Mouse (Mus musculus) hindbrain, postnatal 0 days (tissue): ENCODE measurements around the gene Lbx2. TPM values are rescaled to one million over a fixed set of nuclear protein-coding genes. Genes with fewer than 3 reads are reported as not detected.

Experiments used
- ATAC-seq: fragments of 200-750 bp; cut with Nextera tagmentation; 2 replicates; pipeline ENCODE4 v1.8.0; 2017; ENCODE audit warnings: mild to moderate bottlenecking, moderate TSS enrichment, moderate library complexity
- DNase-seq: peaks from one replicate; pipeline ENCODE4 v3.0.0-alpha.2; 2015; ENCODE audit warnings: low spot score
- H3K27ac ChIP-seq: fragments of 300-500 bp; sonication (generic); 2 replicates; pipeline ENCODE4 v1.5.1; 2014; ENCODE audit warnings: mild to moderate bottlenecking
- H3K27me3 ChIP-seq: fragments of 300-500 bp; sonication (generic); 2 replicates; pipeline ENCODE4 v1.6.1; 2014; ENCODE audit warnings: low read length, mixed read lengths; ENCODE audit not compliant: insufficient read depth
- H3K36me3 ChIP-seq: fragments of 300-500 bp; sonication (generic); 2 replicates; pipeline ENCODE4 v1.6.1; 2014; ENCODE audit warnings: low read length, mixed read lengths; ENCODE audit not compliant: insufficient read depth
- H3K4me1 ChIP-seq: fragments of 300-500 bp; sonication (generic); 2 replicates; pipeline ENCODE4 v1.6.1; 2014; ENCODE audit warnings: antibody characterized with exemption, low read length, mixed read lengths; ENCODE audit not compliant: insufficient read depth
- H3K4me2 ChIP-seq: fragments of 300-500 bp; sonication (generic); 2 replicates; pipeline ENCODE4 v1.6.1; 2014; ENCODE audit warnings: low read depth, mild to moderate bottlenecking, low read length, moderate library complexity, mixed read lengths
- H3K4me3 ChIP-seq: fragments of 300-500 bp; sonication (generic); 2 replicates; pipeline ENCODE4 v1.5.1; 2014; ENCODE audit warnings: low read length
- H3K9ac ChIP-seq: fragments of 300-500 bp; sonication (generic); replicated peaks from 2 replicates; pipeline ENCODE4 v1.6.1; 2014; ENCODE audit warnings: mild to moderate bottlenecking, low read length, moderate library complexity, mixed read lengths
- H3K9me3 ChIP-seq: fragments of 300-500 bp; sonication (generic); 2 replicates; pipeline ENCODE4 v1.6.1; 2016; ENCODE audit warnings: low read length, mixed read lengths
- CTCF ChIP-seq: IDR thresholded peaks from 2 replicates; pipeline ENCODE4 v1.5.1; 2016; ENCODE audit warnings: antibody characterized with exemption, control low read depth, low read depth
- WGBS: fragments of 180-500 bp; shearing (Covaris S2); extraction: QIAGEN DNeasy Blood & Tissue Kit; methylation state at CpG from one replicate; pipeline ENCODE4 v1.1.7; 2014; 5-methylcytosine and 5-hydroxymethylcytosine counted together
- polyA plus RNA-seq: library from polyadenylated mRNA; unstranded; fragments of >200 nt; fragmentation: Nextera tagmentation; extraction: Ambion mirVana; gene quantifications from 2 replicates; pipeline ENCODE4 v1.2.1, GENCODE M21; 2015
- total RNA-seq: library from RNA; depleted of rRNA; stranded (reverse); fragments of >200 nt; gene quantifications from 2 replicates; pipeline ENCODE4 v1.2.3, GENCODE M21; 2014

The Lbx2 gene
- total and polyA plus RNA-seq, 2 experiments from 2014 or later: not detected

GRCm38 (mm10) chr6:83058725-83059124 is 27.4 kb upstream of the Lbx2 start:
- H3K4me3 ChIP-seq: no peak overlapping the region
- WGBS: 77% methylated on average over 2 of the region's 2 CpGs
- TF ChIP-seq CTCF: no peak
- H3K4me2 ChIP-seq: no peak overlapping the region
- H3K4me1 ChIP-seq: peaks cover 9% of the 10 kb centered on the region
- DNase-seq (no peak), ATAC-seq (no peak)
- no peak overlapping the region for H3K27ac ChIP-seq
- no peak overlapping the region for H3K9ac ChIP-seq
- H3K36me3 ChIP-seq: no peaks in the 10 kb centered on the region
- no peaks in the 10 kb centered on the region for H3K9me3 ChIP-seq
- H3K27me3 ChIP-seq: peaks cover 24% of the 10 kb centered on the region

GRCm38 (mm10) chr6:83065995-83066394 is 20.2 kb upstream of the Lbx2 start:
- Histone ChIP-seq H3K9me3 (no peaks in the 10 kb centered on the region), H3K4me2 (no peak overlapping the region), H3K27ac (no peak overlapping the region), H3K27me3 (peaks cover 91% of the 10 kb centered on the region), H3K36me3 (no peaks in the 10 kb centered on the region), H3K9ac (no peak overlapping the region), H3K4me3 (no peak overlapping the region), H3K4me1 (no peaks in the 10 kb centered on the region)
- no peak for ATAC-seq
- no peak for TF ChIP-seq CTCF
- WGBS: 48% methylated on average over 8 of the region's 8 CpGs
- DNase-seq: no peak

DNA sequence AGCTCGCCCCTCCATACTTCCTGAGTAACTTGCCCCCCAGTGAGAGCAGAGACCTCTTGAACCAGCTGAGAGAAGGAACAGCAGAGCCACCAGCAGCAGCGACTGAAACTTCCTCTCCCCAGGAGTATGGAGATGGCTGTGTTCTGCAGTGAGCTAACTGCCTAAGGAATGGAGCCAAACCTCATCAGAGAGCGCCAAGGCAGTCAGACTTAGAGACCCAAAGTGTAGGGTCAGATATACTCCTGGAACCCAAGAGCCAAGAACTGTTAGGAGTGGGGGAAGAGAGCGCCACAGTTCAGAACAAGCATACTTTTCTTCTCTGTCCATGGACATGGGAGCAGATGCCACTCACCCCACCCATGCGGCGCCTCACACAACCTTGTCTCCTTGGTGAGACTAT is 19.7 kb upstream of the Lbx2 start:
- H3K9ac ChIP-seq: no peak overlapping the region
- no peaks in the 10 kb centered on the region for H3K9me3 ChIP-seq
- peaks cover 93% of the 10 kb centered on the region for H3K27me3 ChIP-seq
- TF ChIP-seq CTCF: no peak
- no peaks in the 10 kb centered on the region for H3K4me1 ChIP-seq
- H3K27ac ChIP-seq: no peak overlapping the region
- no peak overlapping the region for H3K4me2 ChIP-seq
- 28% methylated on average over 6 of the region's 6 CpGs for WGBS
- DNase-seq: no peak
- H3K4me3 ChIP-seq: no peak overlapping the region
- no peaks in the 10 kb centered on the region for H3K36me3 ChIP-seq
- ATAC-seq: no peak

DNA sequence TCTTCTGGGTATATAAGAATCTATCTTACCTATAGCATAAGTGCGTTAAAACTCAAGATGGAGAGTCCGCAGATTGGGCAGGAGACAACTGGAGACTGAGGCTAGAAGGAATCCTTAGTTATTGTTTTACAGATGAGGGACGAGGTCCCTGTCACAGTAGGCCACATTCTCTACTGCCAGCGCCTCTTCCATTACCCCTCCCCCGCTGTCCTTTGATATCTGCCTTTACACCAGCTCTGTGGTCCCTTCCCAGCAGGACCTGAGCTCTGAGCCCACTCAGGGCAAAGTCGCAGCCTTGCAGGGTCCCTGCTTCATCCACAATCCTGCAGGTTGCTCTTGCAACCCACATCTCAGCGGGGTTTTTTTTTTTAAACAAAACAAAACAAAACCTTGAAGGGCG is 17.9 kb upstream of the Lbx2 start:
- DNase-seq (no peak), ATAC-seq (no peak)
- 6% methylated on average over 8 of the region's 8 CpGs for WGBS
- no peaks in the 10 kb centered on the region for H3K9me3 ChIP-seq
- no peak overlapping the region for H3K4me3 ChIP-seq
- no peak for TF ChIP-seq CTCF
- no peaks in the 10 kb centered on the region for H3K36me3 ChIP-seq
- no peak overlapping the region for H3K27ac ChIP-seq
- no peaks in the 10 kb centered on the region for H3K4me1 ChIP-seq
- H3K4me2 ChIP-seq: no peak overlapping the region
- peaks cover 90% of the 10 kb centered on the region for H3K27me3 ChIP-seq
- no peak overlapping the region for H3K9ac ChIP-seq

DNA sequence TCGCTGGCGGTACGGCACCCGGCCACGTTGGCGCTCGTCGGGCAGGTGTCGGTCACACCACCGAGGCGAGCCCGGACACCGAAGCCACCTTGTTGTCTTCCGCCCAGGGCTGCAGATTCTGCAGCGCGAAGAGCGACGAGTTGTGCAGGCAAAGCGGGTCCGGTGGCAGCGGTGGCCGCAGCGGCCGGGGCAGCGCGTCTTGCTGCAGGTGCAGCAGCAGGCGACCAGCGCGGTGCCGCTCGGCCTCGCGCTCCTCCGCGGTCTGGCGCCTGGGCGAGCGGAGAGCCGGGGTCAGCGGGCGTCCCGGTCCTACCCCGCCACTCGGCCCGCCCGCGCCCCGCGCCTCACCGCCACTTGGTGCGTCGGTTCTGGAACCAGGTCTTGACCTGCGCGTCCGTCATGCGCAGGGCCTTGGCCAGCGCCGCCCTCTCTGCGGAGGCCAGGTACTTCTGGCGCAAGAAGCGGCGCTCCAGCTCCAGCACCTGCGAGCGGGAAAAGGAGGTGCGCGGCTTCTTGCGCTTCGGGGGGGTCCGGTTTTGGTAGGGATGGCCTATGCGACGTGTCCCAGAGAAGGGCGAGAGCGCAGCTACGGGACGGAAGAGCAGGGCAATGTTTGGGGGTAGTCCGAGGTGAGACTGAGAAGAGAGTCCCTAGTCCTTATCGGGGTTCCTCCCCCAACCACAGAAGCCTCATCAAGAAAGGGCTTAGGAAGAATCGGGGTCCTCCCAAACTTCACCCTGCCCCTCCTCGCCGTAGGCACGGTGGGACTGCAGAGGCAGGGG is 17.3 kb upstream of the Lbx2 start:
- no peak for DNase-seq
- no peak for TF ChIP-seq CTCF
- peak overlapping the region; percentile 30; the same call in 1 of the 2 replicates for H3K4me2 ChIP-seq
- H3K9me3 ChIP-seq: no peaks in the 10 kb centered on the region
- H3K9ac ChIP-seq: no peak overlapping the region
- ATAC-seq: no peak
- no peak overlapping the region for H3K27ac ChIP-seq
- no peaks in the 10 kb centered on the region for H3K4me1 ChIP-seq
- peaks cover 89% of the 10 kb centered on the region for H3K27me3 ChIP-seq
- no peaks in the 10 kb centered on the region for H3K36me3 ChIP-seq
- H3K4me3 ChIP-seq: peak overlapping the region; percentile 23
- 1% methylated on average over 67 of the region's 81 CpGs for WGBS

DNA sequence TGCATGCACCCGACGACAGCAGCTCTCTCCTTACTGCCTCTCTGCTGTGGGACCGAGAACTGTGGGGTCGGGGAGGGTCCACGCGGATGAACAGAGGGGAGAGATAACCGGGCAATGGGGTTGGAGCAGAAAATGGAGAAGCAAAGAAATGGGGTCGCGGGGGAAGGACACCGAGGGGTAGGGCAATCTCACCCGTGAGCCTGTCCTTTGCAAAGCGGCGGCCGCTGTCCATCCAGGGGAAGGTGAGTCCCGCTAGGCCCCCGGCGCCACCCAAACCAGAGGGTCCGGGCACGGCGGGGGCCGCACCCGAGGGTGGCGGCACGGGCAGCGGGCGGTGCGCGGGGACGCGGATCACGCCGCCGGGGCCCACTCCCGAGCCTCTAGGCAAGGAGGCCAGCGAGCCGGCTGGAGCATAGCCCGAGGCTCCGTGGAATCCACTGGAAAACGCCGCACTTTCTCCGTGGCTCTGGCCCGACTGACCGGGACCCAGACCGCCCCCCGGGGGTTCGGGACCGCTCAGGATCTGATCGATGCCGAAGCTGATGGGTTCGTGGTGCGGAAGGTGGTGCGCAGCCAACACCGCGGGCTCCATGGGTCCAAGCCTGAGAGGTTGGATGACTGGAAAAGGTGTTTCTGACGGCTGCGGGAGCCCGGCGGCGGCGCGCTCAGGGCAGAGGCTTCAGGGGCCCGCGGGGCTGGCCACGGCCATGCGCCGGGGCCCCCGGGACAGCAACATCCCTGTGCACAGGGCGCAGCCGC is 16.5 kb upstream of the Lbx2 start:
- H3K9ac ChIP-seq: no peak overlapping the region
- peaks cover 89% of the 10 kb centered on the region for H3K27me3 ChIP-seq
- WGBS: under 1% methylated on average over 61 of the region's 69 CpGs
- H3K4me3 ChIP-seq: peak overlapping the region; percentile 1; the same call in 1 of the 2 replicates
- ATAC-seq (no peak), DNase-seq (no peak)
- no peak overlapping the region; the same call in 1 of the 2 replicates for H3K4me2 ChIP-seq
- H3K27ac ChIP-seq: no peak overlapping the region
- no peaks in the 10 kb centered on the region for H3K4me1 ChIP-seq
- TF ChIP-seq CTCF: no peak
- H3K36me3 ChIP-seq: no peaks in the 10 kb centered on the region
- no peaks in the 10 kb centered on the region for H3K9me3 ChIP-seq

- Histone ChIP-seq H3K4me3 (peak within 1 kb of the TSS; percentile 23), H3K4me2 (no peak within 1 kb of the TSS; the same call in 1 of the 2 replicates), H3K36me3 (no peaks in the 10 kb centered on the region), H3K4me1 (no peaks in the 10 kb centered on the region), H3K27ac (no peak within 1 kb of the TSS), H3K27me3 (peaks cover 89% of the 10 kb centered on the region), H3K9ac (no peak within 1 kb of the TSS), H3K9me3 (no peaks in the 10 kb centered on the region)
- 0% methylated on average over 9 of the region's 10 CpGs for WGBS
- DNase-seq (no peak), ATAC-seq (no peak)
- no peak for TF ChIP-seq CTCF
Observed at GRCm38 (mm10) chr6:83070247-83070310, 16.1 kb upstream of the Lbx2 start, which contains the start of gene Tlx2. Tlx2 (minus strand) TSS chr6:83070293.
